Mouse (Mus musculus) heart, embryonic 16.5 days (tissue): ENCODE results near the gene Lcn3. TPM values are rescaled to one million over a fixed set of nuclear protein-coding genes. Genes with fewer than 3 reads are reported as not detected.
"Not testable (repeated sequence)": the region's sequence is repeated elsewhere in the genome, so short reads cannot be mapped to it uniquely, and the experiment has no call there.

Source experiments
- ATAC-seq: fragments of 200-750 bp; cut with Nextera tagmentation; replicated peaks from 2 replicates; pipeline ENCODE4 v1.8.0; 2017; ENCODE audit warnings: moderate number of reproducible peaks; ENCODE audit not compliant: insufficient read depth, low FRiP score; ENCODE audit errors: extremely low read depth
- H3K27ac ChIP-seq: fragments of 300-500 bp; sonication (generic); 2 replicates; pipeline ENCODE4 v1.5.1; 2014; ENCODE audit warnings: mild to moderate bottlenecking, low read length, control low read depth, moderate library complexity
- H3K27me3 ChIP-seq: fragments of 300-500 bp; sonication (generic); 2 replicates; pipeline ENCODE4 v1.6.1; 2014; ENCODE audit warnings: low read length, mixed read lengths; ENCODE audit not compliant: control insufficient read depth, insufficient read depth
- H3K36me3 ChIP-seq: fragments of 300-500 bp; sonication (generic); 2 replicates; pipeline ENCODE4 v1.6.1; 2014; ENCODE audit not compliant: control insufficient read depth, insufficient read depth
- H3K4me1 ChIP-seq: fragments of 300-500 bp; sonication (generic); 2 replicates; pipeline ENCODE4 v1.6.1; 2014; ENCODE audit warnings: low read length, mixed read lengths; ENCODE audit not compliant: control insufficient read depth, insufficient read depth
- H3K4me2 ChIP-seq: fragments of 300-500 bp; sonication (generic); 2 replicates; pipeline ENCODE4 v1.6.1; 2014; ENCODE audit warnings: low read depth, mild to moderate bottlenecking, control low read depth, low read length
- H3K4me3 ChIP-seq: fragments of 300-500 bp; sonication (generic); 2 replicates; pipeline ENCODE4 v1.5.1; 2014; ENCODE audit warnings: mild to moderate bottlenecking, control low read depth, low read length
- H3K9ac ChIP-seq: fragments of 300-500 bp; sonication (generic); 2 replicates; pipeline ENCODE4 v1.6.1; 2014; ENCODE audit warnings: low read length, control low read depth
- H3K9me3 ChIP-seq: fragments of 300-500 bp; sonication (generic); replicated peaks from 2 replicates; pipeline ENCODE4 v1.6.1; 2016; ENCODE audit warnings: low read length; ENCODE audit not compliant: control insufficient read depth
- WGBS: fragments of 180-500 bp; shearing (Covaris S2); extraction: QIAGEN DNeasy Blood & Tissue Kit; methylation state at CpG from one replicate; pipeline ENCODE4 v1.1.7; 2014; 5-methylcytosine and 5-hydroxymethylcytosine counted together
- polyA plus RNA-seq: library from polyadenylated mRNA; unstranded; fragments of >200 nt; fragmentation: Nextera tagmentation; extraction: Ambion mirVana; gene quantifications from 2 replicates; pipeline ENCODE4 v1.2.1, GENCODE M21; 2015

The Lcn3 gene
- not detected in 2 replicates for polyA plus RNA-seq

GRCm38 (mm10) chr2:25765269-25765668 is at the start of gene Lcn3:
Gene Lcn3 (plus strand): TSS chr2:25765569.
- Histone ChIP-seq H3K4me3 (no peak within 1 kb of the TSS), H3K9me3 (no peaks in the 10 kb centered on the region), H3K27ac (no peak within 1 kb of the TSS), H3K27me3 (no peaks in the 10 kb centered on the region), H3K9ac (no peak within 1 kb of the TSS), H3K4me1 (no peaks in the 10 kb centered on the region), H3K36me3 (no peaks in the 10 kb centered on the region), H3K4me2 (no peak within 1 kb of the TSS)
- ATAC-seq = no peak
- 31% methylated on average over 2 of the region's 2 CpGs for WGBS

- no peak overlapping the region for H3K9ac ChIP-seq
- no peak overlapping the region for H3K27ac ChIP-seq
- peaks cover 5% of the 10 kb centered on the region for H3K9me3 ChIP-seq
- no peaks in the 10 kb centered on the region for H3K4me1 ChIP-seq
- no peak for ATAC-seq
- H3K4me2 ChIP-seq = no peak overlapping the region
- no peaks in the 10 kb centered on the region for H3K27me3 ChIP-seq
- no peaks in the 10 kb centered on the region for H3K36me3 ChIP-seq
- no peak overlapping the region for H3K4me3 ChIP-seq
These were observed 48.1 kb upstream of the Lcn3 start for GRCm38 (mm10) chr2:25717222-25717621.

GRCm38 (mm10) chr2:25733199-25733930 is 32.0 kb upstream of the Lcn3 start:
- H3K4me2 ChIP-seq = no peak overlapping the region
- H3K9me3 ChIP-seq = no peaks in the 10 kb centered on the region
- no peaks in the 10 kb centered on the region for H3K36me3 ChIP-seq
- no peak overlapping the region for H3K4me3 ChIP-seq
- ATAC-seq = no peak
- H3K27ac ChIP-seq = no peak overlapping the region
- WGBS = 48% methylated on average over 2 of the region's 2 CpGs
- H3K4me1 ChIP-seq = no peaks in the 10 kb centered on the region
- H3K9ac ChIP-seq = no peak overlapping the region
- no peaks in the 10 kb centered on the region for H3K27me3 ChIP-seq

GRCm38 (mm10) chr2:25736709-25737108 is 28.7 kb upstream of the Lcn3 start, which contains the start of gene Obp2b:
Gene Obp2b (plus strand): TSS chr2:25737009.
- not testable (repeated sequence) for H3K9me3 ChIP-seq, H3K9ac ChIP-seq, H3K27ac ChIP-seq, H3K4me3 ChIP-seq, H3K4me1 ChIP-seq, H3K27me3 ChIP-seq, ATAC-seq, H3K36me3 ChIP-seq, H3K4me2 ChIP-seq
- 71% methylated on average over 3 of the region's 3 CpGs for WGBS

- H3K27me3 ChIP-seq = no peaks in the 10 kb centered on the region
These were observed 23.7 kb upstream of the Lcn3 start for GRCm38 (mm10) chr2:25741671-25742070.

GRCm38 (mm10) chr2:25754201-25754600 is 11.2 kb upstream of the Lcn3 start:
- Histone ChIP-seq H3K4me2 (no peak overlapping the region), H3K9me3 (peaks cover 5% of the 10 kb centered on the region), H3K36me3 (no peaks in the 10 kb centered on the region), H3K9ac (no peak overlapping the region), H3K4me1 (no peaks in the 10 kb centered on the region), H3K4me3 (no peak overlapping the region), H3K27me3 (no peaks in the 10 kb centered on the region), H3K27ac (no peak overlapping the region)
- ATAC-seq = no peak
- 81% methylated on average over 1 of the region's 1 CpGs for WGBS

More at GRCm38 (mm10) chr2:25741671-25742070, 23.7 kb upstream of the Lcn3 start:
- Histone ChIP-seq H3K9me3 (no peaks in the 10 kb centered on the region), H3K36me3 (no peaks in the 10 kb centered on the region), H3K27ac (no peak overlapping the region), H3K4me2 (no peak overlapping the region), H3K4me3 (no peak overlapping the region), H3K9ac (no peak overlapping the region), H3K4me1 (no peaks in the 10 kb centered on the region)
- no peak for ATAC-seq
- 60% methylated on average over 1 of the region's 1 CpGs for WGBS

GRCm38 (mm10) chr2:25758064-25758625 is 7.2 kb upstream of the Lcn3 start:
- Histone ChIP-seq H3K9ac (no peak overlapping the region), H3K9me3 (peaks cover 5% of the 10 kb centered on the region), H3K4me2 (no peak overlapping the region), H3K36me3 (no peaks in the 10 kb centered on the region), H3K4me1 (no peaks in the 10 kb centered on the region), H3K27me3 (no peaks in the 10 kb centered on the region), H3K27ac (no peak overlapping the region), H3K4me3 (no peak overlapping the region)
- 58% methylated on average over 4 of the region's 4 CpGs for WGBS
- ATAC-seq = no peak

GRCm38 (mm10) chr2:25767764-25768163 is 2.4 kb downstream of the Lcn3 start:
- H3K36me3 ChIP-seq = no peaks in the 10 kb centered on the region
- H3K4me2 ChIP-seq = no peak overlapping the region
- H3K9ac ChIP-seq = no peak overlapping the region
- no peak for ATAC-seq
- no peak overlapping the region for H3K4me3 ChIP-seq
- no peaks in the 10 kb centered on the region for H3K27me3 ChIP-seq
- H3K9me3 ChIP-seq = no peaks in the 10 kb centered on the region
- H3K4me1 ChIP-seq = no peaks in the 10 kb centered on the region
- no peak overlapping the region for H3K27ac ChIP-seq
- WGBS = 60% methylated on average over 4 of the region's 4 CpGs

- Histone ChIP-seq H3K4me1 (no peaks in the 10 kb centered on the region), H3K9me3 (no peaks in the 10 kb centered on the region), H3K4me2 (no peak overlapping the region), H3K27me3 (no peaks in the 10 kb centered on the region), H3K27ac (no peak overlapping the region), H3K36me3 (no peaks in the 10 kb centered on the region), H3K9ac (no peak overlapping the region), H3K4me3 (no peak overlapping the region)
- 78% methylated on average over 2 of the region's 2 CpGs for WGBS
- no peak for ATAC-seq
These were observed 8.1 kb downstream of the Lcn3 start for GRCm38 (mm10) chr2:25773507-25773906.
